Mouse (Mus musculus) bone marrow macrophage, adult 2 months (primary cell): Measurements from ENCODE around the gene Gm8094.
"Not testable (repeated sequence)": the region's sequence is repeated elsewhere in the genome, so short reads cannot be mapped to it uniquely, and the experiment has no call there.

Experiments
- CTCF ChIP-seq: IDR thresholded peaks from 2 replicates; pipeline ENCODE4 v1.5.1; 2012; ENCODE audit warnings: low read depth, mild to moderate bottlenecking, low read length, moderate library complexity
- POLR2A ChIP-seq: IDR thresholded peaks from 2 replicates; pipeline ENCODE4 v1.6.1; 2012; ENCODE audit warnings: mild to moderate bottlenecking, low read depth, low read length, borderline replicate concordance

DNA sequence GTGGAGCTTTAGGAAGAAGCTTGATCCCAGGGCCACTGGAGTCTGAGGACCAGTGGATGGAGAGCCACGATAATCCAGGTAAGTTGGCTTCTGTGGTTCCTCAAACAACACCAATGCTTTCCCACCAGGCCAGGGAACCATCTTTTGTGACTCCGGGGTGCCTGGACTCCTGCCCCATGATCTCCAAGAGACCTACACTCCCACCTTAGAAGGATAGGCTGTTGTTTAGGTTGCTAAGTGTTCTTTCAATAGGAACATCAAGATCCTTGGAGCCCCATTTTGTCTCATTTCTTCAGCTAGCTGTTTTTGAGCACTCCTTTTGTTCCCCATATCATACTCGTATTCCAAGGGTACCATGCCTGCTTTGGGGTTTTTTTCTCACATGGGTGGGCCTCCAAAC lies 18.4 kb downstream of the Gm8094 start:
- not testable (repeated sequence) for TF ChIP-seq CTCF, POLR2A
